Mouse (Mus musculus): ENCODE measurements around the gene Diaph3. TPM values are rescaled to one million over a fixed set of nuclear protein-coding genes. Genes with fewer than 3 reads are reported as not detected.

Diaph3 gene
- polyA plus RNA-seq, 1 experiment from 2014 or later: 19.2 TPM

GRCm38 (mm10) chr14:86714088-86714690 is 426.8 kb downstream of the Diaph3 start:
- H3K4me1 ChIP-seq: no peaks in the 10 kb centered on the region

GRCm38 (mm10) chr14:86704080-86704479 is 437.0 kb downstream of the Diaph3 start:
- Histone ChIP-seq H3K4me1 (no peaks in the 10 kb centered on the region), H3K9me3 (no peaks in the 10 kb centered on the region), H3K4me3 (no peak overlapping the region), H3K36me3 (no peaks in the 10 kb centered on the region), H3K27me3 (no peaks in the 10 kb centered on the region), H3K27ac (no peak overlapping the region), H3K9ac (no peak overlapping the region), H3K4me2 (no peak overlapping the region)
- no peak for ATAC-seq (ENCODE audit: borderline replicate concordance, extremely low read depth, low FRiP score, low TSS enrichment)
- 63% methylated on average over 3 of the region's 3 CpGs for WGBS

More at GRCm38 (mm10) chr14:86714088-86714690, 426.8 kb downstream of the Diaph3 start:
- Histone ChIP-seq H3K4me2 (no peak overlapping the region), H3K9ac (no peak overlapping the region), H3K36me3 (no peaks in the 10 kb centered on the region), H3K9me3 (no peaks in the 10 kb centered on the region), H3K27me3 (no peaks in the 10 kb centered on the region), H3K4me3 (no peak overlapping the region), H3K27ac (no peak overlapping the region)
- no peak for ATAC-seq (ENCODE audit: borderline replicate concordance, extremely low read depth, low FRiP score, low TSS enrichment)
- 78% methylated on average over 2 of the region's 2 CpGs for whole genome bisulfite sequencing

DNA sequence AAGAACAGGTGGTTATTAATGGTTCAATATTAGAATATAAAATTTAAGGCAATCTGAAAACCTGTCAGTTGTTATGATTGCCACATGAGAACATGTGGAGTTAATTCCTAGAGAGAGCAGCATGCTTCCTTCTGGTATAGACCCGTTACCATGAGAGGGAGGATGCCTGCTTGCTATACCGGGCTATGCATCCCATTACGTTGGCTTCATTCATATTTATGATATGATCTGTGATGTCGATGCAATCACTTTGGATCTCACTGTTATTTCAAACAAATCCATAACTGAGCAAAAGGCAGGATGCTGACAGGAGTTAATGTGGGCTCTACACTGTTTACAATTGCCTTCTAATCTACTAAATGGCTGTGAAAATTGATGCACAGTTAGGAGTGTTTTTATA is 439.9 kb downstream of the Diaph3 start:
- WGBS: 68% methylated on average over 4 of the region's 4 CpGs

GRCm38 (mm10) chr14:86697887-86698286 is 443.1 kb downstream of the Diaph3 start:
- H3K36me3 ChIP-seq: no peaks in the 10 kb centered on the region
- no peaks in the 10 kb centered on the region for H3K4me1 ChIP-seq
- no peak for ATAC-seq (ENCODE audit: borderline replicate concordance, extremely low read depth, low FRiP score, low TSS enrichment)
- H3K4me3 ChIP-seq: no peak overlapping the region
- H3K9ac ChIP-seq: no peak overlapping the region
- H3K27ac ChIP-seq: no peak overlapping the region
- no peaks in the 10 kb centered on the region for H3K9me3 ChIP-seq
- no peak overlapping the region for H3K4me2 ChIP-seq
- H3K27me3 ChIP-seq: no peaks in the 10 kb centered on the region
- 73% methylated on average over 1 of the region's 1 CpGs for WGBS

More for the DNA sequence above, 439.9 kb downstream of the Diaph3 start:
- Histone ChIP-seq H3K4me2 (no peak overlapping the region), H3K27me3 (no peaks in the 10 kb centered on the region), H3K36me3 (no peaks in the 10 kb centered on the region), H3K4me3 (no peak overlapping the region), H3K4me1 (no peaks in the 10 kb centered on the region), H3K27ac (no peak overlapping the region), H3K9ac (no peak overlapping the region), H3K9me3 (no peaks in the 10 kb centered on the region)
- ATAC-seq (ENCODE audit: borderline replicate concordance, extremely low read depth, low FRiP score, low TSS enrichment): no peak

DNA sequence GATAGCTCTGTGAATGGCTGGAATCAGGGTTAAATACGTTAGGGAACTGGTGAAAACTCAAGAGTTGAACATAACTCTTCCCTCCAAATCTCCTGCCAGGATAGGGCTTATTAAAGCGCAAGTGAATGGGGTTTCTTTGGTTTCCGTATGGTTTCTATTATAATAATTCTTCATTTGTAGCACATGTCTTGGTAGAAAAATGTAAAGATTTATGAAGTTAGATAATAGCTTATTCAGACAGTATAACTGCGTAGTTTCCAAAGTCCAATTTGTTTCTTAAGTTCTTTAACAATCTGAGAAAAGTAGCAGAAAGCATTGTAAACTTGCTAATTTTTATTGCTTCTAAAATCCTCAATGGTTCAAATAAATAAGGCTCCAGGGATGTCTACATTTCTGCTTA is 448.3 kb downstream of the Diaph3 start:
- 68% methylated on average over 4 of the region's 4 CpGs for WGBS
- Histone ChIP-seq H3K36me3 (no peaks in the 10 kb centered on the region), H3K27ac (no peak overlapping the region), H3K9ac (no peak overlapping the region), H3K4me2 (no peak overlapping the region), H3K4me1 (no peaks in the 10 kb centered on the region), H3K9me3 (no peaks in the 10 kb centered on the region), H3K4me3 (no peak overlapping the region), H3K27me3 (no peaks in the 10 kb centered on the region)
- no peak for ATAC-seq (ENCODE audit: borderline replicate concordance, extremely low read depth, low FRiP score, low TSS enrichment)

GRCm38 (mm10) chr14:86691298-86691697 is 449.7 kb downstream of the Diaph3 start:
- Histone ChIP-seq H3K4me2 (no peak overlapping the region), H3K27me3 (no peaks in the 10 kb centered on the region), H3K27ac (no peak overlapping the region), H3K4me3 (no peak overlapping the region), H3K4me1 (no peaks in the 10 kb centered on the region), H3K9me3 (no peaks in the 10 kb centered on the region), H3K36me3 (no peaks in the 10 kb centered on the region), H3K9ac (no peak overlapping the region)
- ATAC-seq (ENCODE audit: borderline replicate concordance, extremely low read depth, low FRiP score, low TSS enrichment): no peak
- WGBS: 71% methylated on average over 5 of the region's 5 CpGs

- H3K4me2 ChIP-seq: peak overlapping the region; percentile 21; the same call in 1 of the 2 replicates
- H3K4me1 ChIP-seq: peaks cover 17% of the 10 kb centered on the region
- 21% methylated on average over 11 of the region's 11 CpGs for WGBS
- no peaks in the 10 kb centered on the region for H3K9me3 ChIP-seq
- H3K36me3 ChIP-seq: no peaks in the 10 kb centered on the region
- ATAC-seq (ENCODE audit: borderline replicate concordance, extremely low read depth, low FRiP score, low TSS enrichment): no peak; the same call in 1 of the 2 replicates
- H3K9ac ChIP-seq: no peak overlapping the region
- peak overlapping the region; percentile 1; the same call in 1 of the 2 replicates for H3K27ac ChIP-seq
- no peak overlapping the region for H3K4me3 ChIP-seq
- no peaks in the 10 kb centered on the region for H3K27me3 ChIP-seq
These were observed 456.2 kb downstream of the Diaph3 start for GRCm38 (mm10) chr14:86684585-86685503.

- no peak for ATAC-seq (ENCODE audit: borderline replicate concordance, extremely low read depth, low FRiP score, low TSS enrichment)
- H3K27ac ChIP-seq: no peak overlapping the region
- no peaks in the 10 kb centered on the region for H3K27me3 ChIP-seq
- peaks cover 20% of the 10 kb centered on the region for H3K4me1 ChIP-seq
- no peak overlapping the region for H3K9ac ChIP-seq
- H3K4me2 ChIP-seq: no peak overlapping the region
- no peaks in the 10 kb centered on the region for H3K9me3 ChIP-seq
- H3K4me3 ChIP-seq: no peak overlapping the region
- no peaks in the 10 kb centered on the region for H3K36me3 ChIP-seq
These were observed 459.1 kb downstream of the Diaph3 start for GRCm38 (mm10) chr14:86681951-86682350.

DNA sequence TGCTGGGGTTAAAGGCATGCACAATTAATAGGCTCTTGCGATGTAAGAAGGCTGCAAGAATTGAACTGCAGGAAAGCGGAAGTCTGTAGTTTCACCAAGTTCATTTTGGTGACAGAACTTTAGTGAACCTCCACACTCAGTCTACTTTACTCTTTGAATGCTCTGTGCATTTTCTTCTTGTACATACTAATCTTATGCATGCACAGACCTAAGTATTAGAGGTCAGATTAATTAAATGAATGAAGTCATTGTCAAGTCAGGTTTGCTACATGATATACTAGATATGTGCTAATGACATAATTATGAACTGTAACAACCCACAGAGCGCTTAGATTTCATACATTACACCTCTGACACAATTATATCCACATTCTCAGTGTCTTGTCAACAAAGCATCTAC is 462.0 kb downstream of the Diaph3 start:
- no peak for ATAC-seq (ENCODE audit: borderline replicate concordance, extremely low read depth, low FRiP score, low TSS enrichment)
- H3K36me3 ChIP-seq: no peaks in the 10 kb centered on the region
- WGBS: 92% methylated on average over 3 of the region's 3 CpGs

DNA sequence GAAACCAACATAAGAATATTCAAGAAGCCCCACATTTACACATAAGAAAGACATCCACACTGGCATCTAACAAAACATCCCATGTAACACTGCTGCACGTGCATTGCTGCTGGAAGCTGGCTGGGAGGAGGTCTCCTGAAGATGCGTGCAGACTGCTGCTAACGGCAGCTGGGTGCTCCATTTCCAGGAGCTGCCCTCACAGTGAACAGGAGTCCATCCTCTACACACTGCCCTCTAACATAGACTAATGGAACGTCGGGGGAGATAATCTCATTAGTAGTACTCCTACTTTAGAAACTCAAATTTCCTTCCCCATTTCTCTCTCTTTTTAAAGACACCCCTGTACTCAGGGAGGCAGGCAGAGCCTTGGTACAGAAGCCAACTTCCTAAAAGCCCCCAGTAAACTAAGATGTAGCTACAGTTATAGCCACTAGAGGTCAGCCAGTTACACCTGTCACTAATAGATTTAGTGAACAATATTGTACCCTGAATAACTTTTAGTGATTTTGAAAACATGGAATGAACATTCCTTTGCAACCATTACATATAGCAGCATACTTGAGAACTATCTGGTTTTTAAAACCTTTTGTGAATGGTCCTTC is 462.8 kb downstream of the Diaph3 start:
- no peak overlapping the region for H3K4me2 ChIP-seq
- H3K9me3 ChIP-seq: no peaks in the 10 kb centered on the region
- H3K4me1 ChIP-seq: 0 out of 2 replicates have a peak, but pooled peaks cover 5% of the 10 kb centered on the region
- no peak overlapping the region for H3K27ac ChIP-seq
- ATAC-seq (ENCODE audit: borderline replicate concordance, extremely low read depth, low FRiP score, low TSS enrichment): no peak
- whole genome bisulfite sequencing: 60% methylated on average over 5 of the region's 5 CpGs
- no peaks in the 10 kb centered on the region for H3K27me3 ChIP-seq
- H3K4me3 ChIP-seq: no peak overlapping the region
- no peaks in the 10 kb centered on the region for H3K36me3 ChIP-seq
- H3K9ac ChIP-seq: no peak overlapping the region

More for the DNA sequence above, 462.0 kb downstream of the Diaph3 start:
- Histone ChIP-seq H3K9me3 (no peaks in the 10 kb centered on the region), H3K27me3 (no peaks in the 10 kb centered on the region), H3K4me3 (no peak overlapping the region), H3K27ac (no peak overlapping the region), H3K4me2 (no peak overlapping the region), H3K9ac (no peak overlapping the region), H3K4me1 (0 out of 2 replicates have a peak, but pooled peaks cover 5% of the 10 kb centered on the region)

DNA sequence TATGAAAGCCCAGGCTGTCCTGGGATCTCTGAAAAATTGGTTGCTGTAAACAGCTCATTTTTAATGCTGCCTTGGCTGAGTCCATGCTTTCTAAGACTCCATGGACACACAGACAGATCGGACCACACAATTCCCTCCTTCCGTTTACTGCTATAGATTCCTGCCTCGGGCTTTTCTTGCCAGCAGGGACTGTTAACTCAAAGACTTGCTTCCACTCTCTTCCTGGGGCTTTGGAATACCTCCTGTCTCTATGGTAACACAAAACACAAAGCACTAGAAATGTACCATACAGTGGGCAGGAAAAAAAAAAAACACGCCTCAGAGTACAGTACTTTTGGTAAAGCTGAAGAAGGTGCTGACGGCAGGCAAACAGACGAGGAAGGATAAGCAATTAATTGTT is 464.0 kb downstream of the Diaph3 start:
- H3K36me3 ChIP-seq: no peaks in the 10 kb centered on the region
- no peak overlapping the region for H3K4me2 ChIP-seq
- no peaks in the 10 kb centered on the region for H3K27me3 ChIP-seq
- no peak overlapping the region for H3K9ac ChIP-seq
- 0 out of 2 replicates have a peak, but pooled peaks cover 5% of the 10 kb centered on the region for H3K4me1 ChIP-seq
- no peak overlapping the region for H3K4me3 ChIP-seq
- H3K9me3 ChIP-seq: no peaks in the 10 kb centered on the region
- no peak overlapping the region for H3K27ac ChIP-seq
- ATAC-seq (ENCODE audit: borderline replicate concordance, extremely low read depth, low FRiP score, low TSS enrichment): no peak
- WGBS: 35% methylated on average over 6 of the region's 6 CpGs

DNA sequence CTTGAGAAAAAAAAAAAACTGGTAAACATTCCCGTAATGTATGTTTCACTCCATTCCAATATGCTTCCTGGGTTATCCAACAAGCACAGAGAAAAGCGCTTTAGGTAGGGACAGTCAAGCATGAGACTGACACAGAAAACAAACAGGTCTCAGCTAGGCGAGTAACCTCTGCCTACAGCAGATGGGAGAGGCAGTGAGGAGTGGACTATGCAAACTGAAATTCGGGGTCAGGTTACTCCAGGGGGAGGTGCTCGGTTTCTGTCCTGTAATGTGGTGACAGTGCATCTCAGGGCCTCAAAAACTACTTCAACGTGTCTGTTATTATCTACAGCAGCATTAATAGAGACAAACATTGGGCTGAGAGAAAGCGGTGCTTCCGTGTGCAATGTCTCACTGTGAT is 465.7 kb downstream of the Diaph3 start:
- Histone ChIP-seq H3K36me3 (no peaks in the 10 kb centered on the region), H3K4me1 (0 out of 2 replicates have a peak, but pooled peaks cover 5% of the 10 kb centered on the region), H3K4me2 (no peak overlapping the region), H3K27ac (no peak overlapping the region), H3K4me3 (no peak overlapping the region), H3K9ac (no peak overlapping the region), H3K27me3 (no peaks in the 10 kb centered on the region), H3K9me3 (no peaks in the 10 kb centered on the region)
- no peak for ATAC-seq (ENCODE audit: borderline replicate concordance, extremely low read depth, low FRiP score, low TSS enrichment)
- WGBS: 45% methylated on average over 8 of the region's 8 CpGs

Data from lung, embryonic 15.5 days (tissue).